Mouse (Mus musculus): ENCODE results near the gene 1810010D01Rik. TPM values are rescaled to one million over a fixed set of nuclear protein-coding genes. Genes with fewer than 3 reads are reported as not detected.
A peak's percentile ranks its signal among the peaks of the same experiment; 100 is the strongest.

The 1810010D01Rik gene
- polyA plus RNA-seq, 1 experiment from 2014 or later = 0.69 TPM

- Histone ChIP-seq H3K27me3 (replicated peaks; ENCODE audit: control insufficient read depth, insufficient read depth, low read length) (no peaks in the 10 kb centered on the region), H3K9ac (ENCODE audit: low read length) (no peak overlapping the region), H3K36me3 (ENCODE audit: control insufficient read depth, insufficient read depth, low read length) (no peaks in the 10 kb centered on the region), H3K4me3 (ENCODE audit: low read depth, low read length) (no peak overlapping the region), H3K9me3 (ENCODE audit: control insufficient read depth, low read length) (peaks cover 10% of the 10 kb centered on the region; the same call in 1 of the 2 replicates), H3K4me2 (ENCODE audit: low read length) (peak overlapping the region; percentile 45), H3K27ac (ENCODE audit: low read depth) (peak overlapping the region; percentile 97), H3K4me1 (replicated peaks; ENCODE audit: control insufficient read depth, insufficient read depth, low read length) (peaks cover 16% of the 10 kb centered on the region)
- DNase-seq (ENCODE audit: low spot score) (no peak), ATAC-seq (replicated peaks; ENCODE audit: low FRiP score, low TSS enrichment, low read depth) (no peak; the same call in 1 of the 2 replicates)
- 79% methylated on average over 4 of the region's 4 CpGs for WGBS
These were observed 2.5 kb downstream of the 1810010D01Rik start for GRCm38 (mm10) chr7:145205363-145205902.

GRCm38 (mm10) chr7:145199711-145200110 is 8.2 kb downstream of the 1810010D01Rik start:
- DNase-seq (ENCODE audit: low spot score) = no peak
- WGBS = 50% methylated on average over 2 of the region's 2 CpGs
- Histone ChIP-seq H3K4me1 (replicated peaks; ENCODE audit: control insufficient read depth, insufficient read depth, low read length) (peaks cover 18% of the 10 kb centered on the region), H3K27ac (ENCODE audit: low read depth) (no peak overlapping the region), H3K36me3 (ENCODE audit: control insufficient read depth, insufficient read depth, low read length) (no peaks in the 10 kb centered on the region), H3K4me2 (ENCODE audit: low read length) (no peak overlapping the region), H3K27me3 (replicated peaks; ENCODE audit: control insufficient read depth, insufficient read depth, low read length) (no peaks in the 10 kb centered on the region), H3K9me3 (ENCODE audit: control insufficient read depth, low read length) (peaks cover 10% of the 10 kb centered on the region; the same call in 1 of the 2 replicates), H3K4me3 (ENCODE audit: low read depth, low read length) (no peak overlapping the region), H3K9ac (ENCODE audit: low read length) (no peak overlapping the region)
- no peak for ATAC-seq (replicated peaks; ENCODE audit: low FRiP score, low TSS enrichment, low read depth)

- H3K4me3 ChIP-seq (ENCODE audit: low read depth, low read length) = no peak overlapping the region
- H3K27ac ChIP-seq (ENCODE audit: low read depth) = peak overlapping the region; percentile 39; the same call in 1 of the 2 replicates
- no peak overlapping the region for H3K9ac ChIP-seq (ENCODE audit: low read length)
- DNase-seq (ENCODE audit: low spot score) (no peak), ATAC-seq (replicated peaks; ENCODE audit: low FRiP score, low TSS enrichment, low read depth) (no peak)
- H3K4me2 ChIP-seq (ENCODE audit: low read length) = no peak overlapping the region
- H3K4me1 ChIP-seq (replicated peaks; ENCODE audit: control insufficient read depth, insufficient read depth, low read length) = peaks cover 26% of the 10 kb centered on the region
- no peaks in the 10 kb centered on the region for H3K36me3 ChIP-seq (ENCODE audit: control insufficient read depth, insufficient read depth, low read length)
- no peaks in the 10 kb centered on the region for H3K27me3 ChIP-seq (replicated peaks; ENCODE audit: control insufficient read depth, insufficient read depth, low read length)
- peaks cover 10% of the 10 kb centered on the region; the same call in 1 of the 2 replicates for H3K9me3 ChIP-seq (ENCODE audit: control insufficient read depth, low read length)
- WGBS = 43% methylated on average over 4 of the region's 4 CpGs
These were observed 9.7 kb downstream of the 1810010D01Rik start for GRCm38 (mm10) chr7:145198223-145198714.

GRCm38 (mm10) chr7:145197711-145198110 is 10.2 kb downstream of the 1810010D01Rik start:
- WGBS = 51% methylated on average over 3 of the region's 3 CpGs
- Histone ChIP-seq H3K36me3 (ENCODE audit: control insufficient read depth, insufficient read depth, low read length) (no peaks in the 10 kb centered on the region), H3K27me3 (replicated peaks; ENCODE audit: control insufficient read depth, insufficient read depth, low read length) (no peaks in the 10 kb centered on the region), H3K9me3 (ENCODE audit: control insufficient read depth, low read length) (peaks cover 10% of the 10 kb centered on the region; the same call in 1 of the 2 replicates), H3K4me2 (ENCODE audit: low read length) (no peak overlapping the region), H3K27ac (ENCODE audit: low read depth) (peak overlapping the region; percentile 39; the same call in 1 of the 2 replicates), H3K4me1 (replicated peaks; ENCODE audit: control insufficient read depth, insufficient read depth, low read length) (peaks cover 26% of the 10 kb centered on the region), H3K9ac (ENCODE audit: low read length) (no peak overlapping the region), H3K4me3 (ENCODE audit: low read depth, low read length) (no peak overlapping the region)
- DNase-seq (ENCODE audit: low spot score) = no peak
- no peak for ATAC-seq (replicated peaks; ENCODE audit: low FRiP score, low TSS enrichment, low read depth)

GRCm38 (mm10) chr7:145197042-145197441 is 10.9 kb downstream of the 1810010D01Rik start:
- Histone ChIP-seq H3K9ac (ENCODE audit: low read length) (no peak overlapping the region), H3K9me3 (ENCODE audit: control insufficient read depth, low read length) (peaks cover 10% of the 10 kb centered on the region; the same call in 1 of the 2 replicates), H3K4me1 (replicated peaks; ENCODE audit: control insufficient read depth, insufficient read depth, low read length) (peaks cover 26% of the 10 kb centered on the region), H3K27ac (ENCODE audit: low read depth) (no peak overlapping the region), H3K27me3 (replicated peaks; ENCODE audit: control insufficient read depth, insufficient read depth, low read length) (no peaks in the 10 kb centered on the region), H3K4me3 (ENCODE audit: low read depth, low read length) (no peak overlapping the region), H3K4me2 (ENCODE audit: low read length) (no peak overlapping the region), H3K36me3 (ENCODE audit: control insufficient read depth, insufficient read depth, low read length) (no peaks in the 10 kb centered on the region)
- ATAC-seq (replicated peaks; ENCODE audit: low FRiP score, low TSS enrichment, low read depth) (no peak; the same call in 1 of the 2 replicates), DNase-seq (ENCODE audit: low spot score) (no peak)
- WGBS = 49% methylated on average over 3 of the region's 3 CpGs

- DNase-seq (ENCODE audit: low spot score) (no peak), ATAC-seq (replicated peaks; ENCODE audit: low FRiP score, low TSS enrichment, low read depth) (no peak)
- Histone ChIP-seq H3K4me3 (ENCODE audit: low read depth, low read length) (no peak overlapping the region), H3K9ac (ENCODE audit: low read length) (no peak overlapping the region), H3K9me3 (ENCODE audit: control insufficient read depth, low read length) (peaks cover 7% of the 10 kb centered on the region; the same call in 1 of the 2 replicates), H3K36me3 (ENCODE audit: control insufficient read depth, insufficient read depth, low read length) (no peaks in the 10 kb centered on the region), H3K27ac (ENCODE audit: low read depth) (no peak overlapping the region), H3K4me1 (replicated peaks; ENCODE audit: control insufficient read depth, insufficient read depth, low read length) (peaks cover 26% of the 10 kb centered on the region), H3K4me2 (ENCODE audit: low read length) (no peak overlapping the region), H3K27me3 (replicated peaks; ENCODE audit: control insufficient read depth, insufficient read depth, low read length) (no peaks in the 10 kb centered on the region)
- WGBS = 89% methylated on average over 6 of the region's 6 CpGs
These were observed 11.6 kb downstream of the 1810010D01Rik start for GRCm38 (mm10) chr7:145196340-145196739.

GRCm38 (mm10) chr7:145195186-145195927 is 12.6 kb downstream of the 1810010D01Rik start:
- H3K27me3 ChIP-seq (replicated peaks; ENCODE audit: control insufficient read depth, insufficient read depth, low read length) = no peaks in the 10 kb centered on the region
- H3K9me3 ChIP-seq (ENCODE audit: control insufficient read depth, low read length) = no peaks in the 10 kb centered on the region
- WGBS = 59% methylated on average over 5 of the region's 5 CpGs
- H3K36me3 ChIP-seq (ENCODE audit: control insufficient read depth, insufficient read depth, low read length) = no peaks in the 10 kb centered on the region
- H3K9ac ChIP-seq (ENCODE audit: low read length) = no peak overlapping the region
- peaks cover 26% of the 10 kb centered on the region for H3K4me1 ChIP-seq (replicated peaks; ENCODE audit: control insufficient read depth, insufficient read depth, low read length)
- no peak overlapping the region for H3K27ac ChIP-seq (ENCODE audit: low read depth)
- ATAC-seq (replicated peaks; ENCODE audit: low FRiP score, low TSS enrichment, low read depth) (no peak), DNase-seq (ENCODE audit: low spot score) (no peak)
- no peak overlapping the region for H3K4me3 ChIP-seq (ENCODE audit: low read depth, low read length)
- no peak overlapping the region for H3K4me2 ChIP-seq (ENCODE audit: low read length)

- Histone ChIP-seq H3K36me3 (ENCODE audit: control insufficient read depth, insufficient read depth, low read length) (no peaks in the 10 kb centered on the region), H3K4me2 (ENCODE audit: low read length) (no peak overlapping the region), H3K9me3 (ENCODE audit: control insufficient read depth, low read length) (no peaks in the 10 kb centered on the region), H3K9ac (ENCODE audit: low read length) (no peak overlapping the region; the same call in 1 of the 2 replicates), H3K27ac (ENCODE audit: low read depth) (no peak overlapping the region), H3K27me3 (replicated peaks; ENCODE audit: control insufficient read depth, insufficient read depth, low read length) (no peaks in the 10 kb centered on the region), H3K4me1 (replicated peaks; ENCODE audit: control insufficient read depth, insufficient read depth, low read length) (peaks cover 26% of the 10 kb centered on the region), H3K4me3 (ENCODE audit: low read depth, low read length) (no peak overlapping the region)
- WGBS = 60% methylated on average over 3 of the region's 3 CpGs
- DNase-seq (ENCODE audit: low spot score) (no peak), ATAC-seq (replicated peaks; ENCODE audit: low FRiP score, low TSS enrichment, low read depth) (0 out of 2 replicates have a peak, but pooled peaks have one; percentile 21)
These were observed 13.3 kb downstream of the 1810010D01Rik start for GRCm38 (mm10) chr7:145194455-145195161.

All from intestine, embryonic 14.5 days (tissue).